Mouse (Mus musculus): ENCODE data around the gene Pex11g. TPM values are rescaled to one million over a fixed set of nuclear protein-coding genes. Genes with fewer than 3 reads are reported as not detected.

The Pex11g gene
- polyA plus RNA-seq, 1 experiment from 2014 or later, result 14.8 TPM

GRCm38 (mm10) chr8:3514681-3515247 lies 47.3 kb upstream of the Pex11g start:
- Histone ChIP-seq H3K4me3 (ENCODE audit: low read depth, low read length) (peak overlapping the region; percentile 74), H3K4me2 (ENCODE audit: low read depth, low read length) (peak overlapping the region; percentile 90), H3K27ac (ENCODE audit: low read depth) (peak overlapping the region; percentile 76; the same call in 1 of the 2 replicates), H3K36me3 (replicated peaks; ENCODE audit: insufficient read depth, low read length) (peaks cover 20% of the 10 kb centered on the region), H3K27me3 (ENCODE audit: insufficient read depth, low read length) (no peaks in the 10 kb centered on the region), H3K9ac (replicated peaks) (peak overlapping the region; percentile 78), H3K4me1 (ENCODE audit: insufficient read depth) (peaks cover 10% of the 10 kb centered on the region), H3K9me3 (ENCODE audit: low read length) (no peaks in the 10 kb centered on the region)
- no peak for ATAC-seq
- TF ChIP-seq CTCF (IDR thresholded peaks at IDR 0.05; ENCODE audit: low read depth), result no peak
- no peak for TF ChIP-seq EP300 (IDR thresholded peaks at IDR 0.05; ENCODE audit: low read depth)
- 33% methylated on average over 13 of the region's 13 CpGs for WGBS (ENCODE audit: insufficient replicate concordance)
- no peak for DNase-seq

GRCm38 (mm10) chr8:3507979-3508754 lies 40.7 kb upstream of the Pex11g start:
- ATAC-seq, result peak; percentile 71
- no peaks in the 10 kb centered on the region; the same call in 1 of the 2 replicates for H3K4me1 ChIP-seq (ENCODE audit: insufficient read depth)
- no peak overlapping the region for H3K4me2 ChIP-seq (ENCODE audit: low read depth, low read length)
- 72% methylated on average over 6 of the region's 6 CpGs for WGBS (ENCODE audit: insufficient replicate concordance)
- H3K27ac ChIP-seq (ENCODE audit: low read depth), result no peak overlapping the region
- H3K27me3 ChIP-seq (ENCODE audit: insufficient read depth, low read length), result no peaks in the 10 kb centered on the region
- no peak for DNase-seq
- no peak overlapping the region for H3K4me3 ChIP-seq (ENCODE audit: low read depth, low read length)
- TF ChIP-seq EP300 (IDR thresholded peaks at IDR 0.05; ENCODE audit: low read depth), result no peak
- TF ChIP-seq CTCF (IDR thresholded peaks at IDR 0.05; ENCODE audit: low read depth), result no peak
- H3K9me3 ChIP-seq (ENCODE audit: low read length), result no peaks in the 10 kb centered on the region
- peaks cover 34% of the 10 kb centered on the region for H3K36me3 ChIP-seq (replicated peaks; ENCODE audit: insufficient read depth, low read length)
- H3K9ac ChIP-seq (replicated peaks), result no peak overlapping the region

GRCm38 (mm10) chr8:3502217-3502616 lies 34.7 kb upstream of the Pex11g start:
- 58% methylated on average over 4 of the region's 4 CpGs for WGBS (ENCODE audit: insufficient replicate concordance)
- Histone ChIP-seq H3K4me1 (ENCODE audit: insufficient read depth) (peaks cover 22% of the 10 kb centered on the region), H3K27ac (ENCODE audit: low read depth) (no peak overlapping the region), H3K9ac (replicated peaks) (peak overlapping the region; percentile 41), H3K36me3 (replicated peaks; ENCODE audit: insufficient read depth, low read length) (peaks cover 15% of the 10 kb centered on the region; the same call in 1 of the 2 replicates), H3K4me2 (ENCODE audit: low read depth, low read length) (no peak overlapping the region), H3K27me3 (ENCODE audit: insufficient read depth, low read length) (no peaks in the 10 kb centered on the region), H3K4me3 (ENCODE audit: low read depth, low read length) (no peak overlapping the region), H3K9me3 (ENCODE audit: low read length) (no peaks in the 10 kb centered on the region)
- DNase-seq (no peak), ATAC-seq (no peak)
- TF ChIP-seq EP300 (IDR thresholded peaks at IDR 0.05; ENCODE audit: low read depth) (no peak), CTCF (IDR thresholded peaks at IDR 0.05; ENCODE audit: low read depth) (no peak)

- peak within 1 kb of the TSS; percentile 83 for H3K27ac ChIP-seq (ENCODE audit: low read depth)
- peak within 1 kb of the TSS; percentile 89 for H3K4me2 ChIP-seq (ENCODE audit: low read depth, low read length)
- peak within 1 kb of the TSS; percentile 77 for H3K9ac ChIP-seq (replicated peaks)
- WGBS (ENCODE audit: insufficient replicate concordance), result under 1% methylated on average over 68 of the region's 70 CpGs
- peak within 1 kb of the TSS; percentile 84 for H3K4me3 ChIP-seq (ENCODE audit: low read depth, low read length)
- H3K27me3 ChIP-seq (ENCODE audit: insufficient read depth, low read length), result no peaks in the 10 kb centered on the region
- no peaks in the 10 kb centered on the region for H3K9me3 ChIP-seq (ENCODE audit: low read length)
- peak; percentile 35 for TF ChIP-seq CTCF (IDR thresholded peaks at IDR 0.05; ENCODE audit: low read depth)
- TF ChIP-seq EP300 (IDR thresholded peaks at IDR 0.05; ENCODE audit: low read depth), result no peak; the same call in 1 of the 2 replicates
- DNase-seq (peak; percentile 98), ATAC-seq (peak; percentile 91)
- H3K36me3 ChIP-seq (replicated peaks; ENCODE audit: insufficient read depth, low read length), result peaks cover 10% of the 10 kb centered on the region
- peaks cover 22% of the 10 kb centered on the region for H3K4me1 ChIP-seq (ENCODE audit: insufficient read depth)
These were observed 33.0 kb upstream of the Pex11g start, which contains the start of gene Mcoln1 for GRCm38 (mm10) chr8:3500235-3501090. TSS of gene Mcoln1 (plus strand) at chr8:3500457.

- peaks cover 11% of the 10 kb centered on the region for H3K36me3 ChIP-seq (replicated peaks; ENCODE audit: insufficient read depth, low read length)
- peak overlapping the region; percentile 84 for H3K4me3 ChIP-seq (ENCODE audit: low read depth, low read length)
- H3K4me1 ChIP-seq (ENCODE audit: insufficient read depth), result peaks cover 22% of the 10 kb centered on the region
- peak overlapping the region; percentile 89 for H3K4me2 ChIP-seq (ENCODE audit: low read depth, low read length)
- WGBS (ENCODE audit: insufficient replicate concordance), result 5% methylated on average over 8 of the region's 8 CpGs
- peak; percentile 31 for ATAC-seq
- peak overlapping the region; percentile 83 for H3K27ac ChIP-seq (ENCODE audit: low read depth)
- no peaks in the 10 kb centered on the region for H3K9me3 ChIP-seq (ENCODE audit: low read length)
- no peak for DNase-seq
- H3K27me3 ChIP-seq (ENCODE audit: insufficient read depth, low read length), result no peaks in the 10 kb centered on the region
- TF ChIP-seq CTCF (IDR thresholded peaks at IDR 0.05; ENCODE audit: low read depth), result no peak
- TF ChIP-seq EP300 (IDR thresholded peaks at IDR 0.05; ENCODE audit: low read depth), result no peak
- H3K9ac ChIP-seq (replicated peaks), result peak overlapping the region; percentile 77
These were observed 32.3 kb upstream of the Pex11g start for GRCm38 (mm10) chr8:3499751-3500150.
